Mouse (Mus musculus): ENCODE data around the gene Pidd1.
"Not testable (repeated sequence)": the region's sequence is repeated elsewhere in the genome, so short reads cannot be mapped to it uniquely, and the experiment has no call there.

Gene Pidd1

DNA sequence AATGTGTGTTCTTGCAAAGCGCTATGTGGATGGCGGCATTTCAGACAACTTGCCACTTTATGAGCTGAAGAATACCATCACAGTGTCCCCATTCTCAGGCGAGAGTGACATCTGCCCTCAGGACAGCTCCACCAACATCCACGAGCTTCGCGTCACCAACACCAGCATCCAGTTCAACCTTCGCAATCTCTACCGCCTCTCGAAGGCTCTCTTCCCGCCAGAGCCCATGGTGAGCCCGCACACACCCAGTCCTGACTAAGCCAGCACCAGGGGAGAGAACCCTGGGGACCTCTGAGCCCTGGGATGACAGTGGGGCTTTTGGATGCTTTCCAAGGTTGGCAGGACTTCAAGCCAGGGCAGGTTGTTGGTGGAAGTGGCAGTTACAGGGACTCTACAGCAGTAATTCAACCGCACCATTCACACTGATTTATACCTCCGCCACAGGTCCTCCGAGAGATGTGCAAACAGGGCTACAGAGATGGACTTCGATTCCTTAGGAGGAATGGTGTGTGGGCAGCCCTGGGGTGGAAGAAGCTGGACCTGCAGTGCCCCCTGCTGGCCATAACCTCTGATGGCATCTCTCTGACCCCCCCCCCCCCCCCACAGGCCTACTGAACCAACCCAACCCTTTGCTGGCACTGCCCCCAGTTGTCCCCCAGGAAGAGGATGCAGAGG, 14.3 kb upstream of the Pidd1 start:
- DNase-seq (ENCODE audit: low spot score): peak; percentile 63

- no peak for DNase-seq (ENCODE audit: low spot score)
Observed at GRCm38 (mm10) chr7:141457236-141457635, 13.4 kb upstream of the Pidd1 start.

- no peak for DNase-seq (ENCODE audit: low spot score)
Observed at GRCm38 (mm10) chr7:141456739-141457138, 12.9 kb upstream of the Pidd1 start.

DNA sequence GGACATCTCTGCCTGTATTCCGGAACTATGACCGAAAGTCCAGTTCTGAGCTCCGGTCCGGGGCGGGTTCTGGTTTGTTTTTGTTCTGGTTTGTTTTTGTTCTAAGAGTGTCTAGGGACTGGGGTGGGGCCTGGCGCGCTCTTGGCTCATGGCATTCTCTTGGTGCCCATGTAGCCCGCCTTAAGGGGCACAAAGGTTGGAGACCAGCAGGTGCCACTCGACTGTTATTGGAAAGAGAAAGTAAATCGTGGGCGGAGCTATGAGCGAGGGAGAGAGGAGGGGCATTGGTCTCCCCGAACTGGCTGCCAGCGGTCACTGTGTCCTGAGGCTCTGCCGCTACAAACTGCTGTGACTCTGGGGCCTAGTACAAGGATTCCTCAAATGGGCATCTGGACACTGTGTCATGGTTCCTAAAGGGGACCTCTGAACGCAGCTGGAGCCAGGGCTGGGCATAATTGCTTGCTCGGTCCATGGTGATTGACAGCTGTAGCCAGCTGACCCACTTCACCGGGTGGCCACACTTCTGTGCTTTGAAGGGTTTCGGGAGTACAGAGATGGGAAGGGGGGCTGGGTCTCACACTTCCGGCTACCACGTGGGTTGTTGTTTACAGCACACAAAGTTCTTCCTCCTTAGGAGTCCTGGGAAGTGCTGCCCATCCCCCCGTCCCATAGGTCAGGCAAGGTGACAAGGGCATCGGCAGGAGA, 11.9 kb upstream of the Pidd1 start:
- peak; percentile 78 for DNase-seq (ENCODE audit: low spot score)

DNA sequence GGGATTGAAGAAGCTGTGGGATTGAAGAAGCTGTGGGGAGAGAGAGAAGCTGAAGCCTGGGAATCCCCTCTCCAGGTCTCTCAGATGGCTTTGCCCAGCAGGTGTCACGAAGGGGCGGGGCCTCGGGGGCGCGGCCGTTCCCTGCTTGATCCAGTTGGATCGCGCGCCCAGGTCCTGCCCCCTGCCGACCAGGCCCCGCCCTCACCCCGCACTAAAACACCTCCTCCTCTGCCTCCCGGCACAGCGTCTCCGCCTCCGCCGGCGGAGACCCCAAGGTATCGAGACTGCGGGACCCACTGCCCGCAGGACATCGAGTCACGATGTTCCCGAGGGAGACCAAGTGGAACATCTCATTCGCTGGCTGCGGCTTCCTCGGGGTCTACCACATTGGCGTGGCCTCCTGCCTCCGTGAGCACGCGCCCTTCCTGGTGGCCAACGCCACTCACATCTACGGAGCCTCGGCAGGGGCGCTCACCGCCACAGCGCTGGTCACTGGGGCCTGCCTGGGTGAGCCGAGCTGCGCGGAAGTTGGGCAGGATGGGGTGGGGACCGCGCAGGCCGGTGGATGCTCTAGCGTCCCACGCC, 11.2 kb upstream of the Pidd1 start, which contains the start of gene Pnpla2:
Pnpla2 (plus strand) TSS at position 232 of the 585 bp plus-strand sequence.
- peak; percentile 93 for DNase-seq (ENCODE audit: low spot score)

GRCm38 (mm10) chr7:141453636-141454035, 9.8 kb upstream of the Pidd1 start:
- DNase-seq (ENCODE audit: low spot score): no peak

DNA sequence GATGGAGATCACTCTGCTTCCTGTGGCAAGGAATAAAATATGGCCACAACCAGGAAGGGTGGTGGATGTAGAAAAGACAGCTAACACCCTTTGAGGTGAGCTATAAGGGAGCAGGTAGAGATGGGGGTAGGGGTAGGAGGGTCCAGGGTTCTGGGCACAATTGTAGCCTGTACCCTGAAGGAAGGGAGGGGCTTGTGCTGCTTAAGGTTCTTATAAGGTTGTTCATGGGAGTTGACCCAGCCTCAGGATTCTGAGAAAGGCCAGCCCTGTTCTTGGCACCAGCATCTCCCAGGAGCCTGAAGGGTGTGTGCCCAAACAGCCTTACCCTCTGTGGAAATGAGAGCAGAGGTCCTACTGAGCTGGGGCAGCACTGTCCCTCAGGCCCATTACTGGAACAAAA, 8.1 kb upstream of the Pidd1 start:
- DNase-seq (ENCODE audit: low spot score): no peak

- DNase-seq (ENCODE audit: low spot score): peak; percentile 96
Observed at GRCm38 (mm10) chr7:141447110-141447991, 3.5 kb upstream of the Pidd1 start, which contains the start of gene Rplp2. Rplp2 (plus strand) TSS chr7:141447370.

DNA sequence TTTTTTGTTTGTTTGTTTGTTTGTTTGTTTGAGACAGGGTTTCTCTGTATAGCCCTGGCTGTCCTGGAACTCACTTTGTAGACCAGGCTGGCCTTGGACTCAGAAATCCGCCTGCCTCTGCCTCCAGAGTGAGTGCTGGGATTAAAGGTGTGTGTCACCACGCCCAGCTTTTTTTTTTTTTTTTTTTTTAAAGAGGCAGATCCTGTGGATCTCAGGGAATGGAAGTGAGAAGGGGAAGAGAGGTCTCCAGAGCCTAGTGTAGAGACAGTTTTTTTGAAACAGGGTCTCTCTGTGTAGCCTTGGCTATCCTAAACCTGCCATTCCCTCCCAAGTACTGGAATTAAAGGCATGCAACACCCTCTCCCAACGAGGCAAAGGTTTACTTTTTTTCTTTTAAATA, 2.5 kb upstream of the Pidd1 start:
- not testable (repeated sequence) for DNase-seq (ENCODE audit: low spot score)

- DNase-seq (ENCODE audit: low spot score): peak; percentile 76
Observed at GRCm38 (mm10) chr7:141443081-141443821, 574 bp downstream of the Pidd1 start.

GRCm38 (mm10) chr7:141442199-141442598, 1.6 kb downstream of the Pidd1 start:
- no peak for DNase-seq (ENCODE audit: low spot score)

GRCm38 (mm10) chr7:141441460-141441859, 2.4 kb downstream of the Pidd1 start:
- DNase-seq (ENCODE audit: low spot score): no peak

GRCm38 (mm10) chr7:141440613-141441012, 3.2 kb downstream of the Pidd1 start:
- peak; percentile 73 for DNase-seq (ENCODE audit: low spot score)

GRCm38 (mm10) chr7:141439811-141440210, 4.0 kb downstream of the Pidd1 start:
- no peak for DNase-seq (ENCODE audit: low spot score)

- no peak for DNase-seq (ENCODE audit: low spot score)
Observed at GRCm38 (mm10) chr7:141439140-141439679, 4.6 kb downstream of the Pidd1 start.

GRCm38 (mm10) chr7:141438201-141438968, 5.4 kb downstream of the Pidd1 start:
- DNase-seq (ENCODE audit: low spot score): no peak

DNA sequence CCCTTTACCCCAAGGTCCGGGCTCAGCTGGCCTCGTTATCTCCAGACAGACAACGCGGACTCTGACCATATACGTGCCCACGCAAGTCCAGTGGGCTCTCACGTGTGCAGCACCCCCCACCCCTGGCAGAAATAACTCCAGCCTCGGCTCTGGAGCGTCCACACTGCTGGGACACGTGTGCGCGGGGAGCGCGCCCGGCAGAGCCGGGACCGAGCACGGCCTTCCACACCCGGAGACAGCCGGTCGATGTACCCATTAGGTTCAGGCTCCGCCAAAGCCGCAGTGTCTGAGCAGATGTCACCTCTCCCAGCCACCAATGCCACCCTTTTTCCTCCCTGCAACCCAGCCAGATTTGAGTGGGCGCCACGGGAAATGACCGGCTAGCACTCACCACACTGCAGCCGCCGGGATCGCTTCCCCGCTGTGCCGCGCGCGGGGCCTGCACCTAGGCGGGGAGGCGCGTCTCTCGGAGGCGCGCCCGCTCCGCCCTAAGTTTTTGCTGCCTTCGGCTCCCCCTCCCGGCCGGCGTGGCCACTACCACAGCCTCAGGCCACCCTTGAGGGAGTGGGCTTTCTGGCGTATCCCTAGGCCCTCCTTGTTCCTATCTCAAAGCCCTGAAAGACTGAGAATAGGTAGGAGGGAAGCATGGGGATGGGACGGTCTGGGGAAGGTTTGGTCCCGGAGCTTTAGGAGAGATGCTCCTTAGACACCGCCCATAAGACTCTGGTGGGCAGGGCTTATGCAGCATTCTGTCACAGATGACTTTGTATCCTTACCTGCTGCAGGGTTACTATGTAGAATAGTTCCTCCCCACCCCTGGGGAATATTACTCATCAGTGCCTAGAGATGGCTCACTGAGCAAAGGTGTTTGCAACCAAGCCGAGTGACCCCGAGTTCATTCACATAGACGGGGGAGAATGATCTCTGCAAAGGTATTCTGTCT, 6.4 kb downstream of the Pidd1 start, which contains the start of gene Slc25a22:
Slc25a22 (minus strand) TSS at position 715 of the 943 bp plus-strand sequence.
- peak; percentile 92 for DNase-seq (ENCODE audit: low spot score)

- DNase-seq (ENCODE audit: low spot score): no peak
Observed at GRCm38 (mm10) chr7:141436523-141436892, 7.3 kb downstream of the Pidd1 start.
